Mouse (Mus musculus) embryonic facial prominence, embryonic 10.5 days (tissue): ENCODE results near the gene Il4i1. TPM values are rescaled to one million over a fixed set of nuclear protein-coding genes. Genes with fewer than 3 reads are reported as not detected.
A peak's percentile ranks its signal among the peaks of the same experiment; 100 is the strongest.

ENCODE experiments used
- DNase-seq: peaks from one replicate; pipeline ENCODE4 v3.0.0-alpha.2; 2017; ENCODE audit warnings: low spot score
- H3K27ac ChIP-seq: fragments of 300-500 bp; sonication (generic); replicated peaks from 2 replicates; pipeline ENCODE4 v1.5.1; 2016; ENCODE audit warnings: mild to moderate bottlenecking
- H3K27me3 ChIP-seq: fragments of 300-500 bp; sonication (generic); replicated peaks from 2 replicates; pipeline ENCODE4 v1.6.1; 2016; ENCODE audit warnings: low read depth, mild to moderate bottlenecking; ENCODE audit not compliant: poor library complexity, severe bottlenecking
- H3K36me3 ChIP-seq: fragments of 300-500 bp; sonication (generic); replicated peaks from 2 replicates; pipeline ENCODE4 v1.6.1; 2016; ENCODE audit warnings: mild to moderate bottlenecking, moderate library complexity
- H3K4me1 ChIP-seq: fragments of 300-500 bp; sonication (generic); 2 replicates; pipeline ENCODE4 v1.6.1; 2016
- H3K4me3 ChIP-seq: fragments of 300-500 bp; sonication (generic); 2 replicates; pipeline ENCODE4 v1.5.1; 2016; ENCODE audit warnings: mild to moderate bottlenecking, moderate library complexity
- H3K9me3 ChIP-seq: fragments of 300-500 bp; sonication (generic); 2 replicates; pipeline ENCODE4 v1.6.1; 2016; ENCODE audit warnings: mild to moderate bottlenecking
- WGBS: fragments of 180-500 bp; shearing (Covaris S2); methylation state at CpG from one replicate; pipeline ENCODE4 v1.1.7; 2016; 5-methylcytosine and 5-hydroxymethylcytosine counted together
- polyA plus RNA-seq: library from polyadenylated mRNA; unstranded; fragments of >200 nt; fragmentation: Nextera tagmentation; extraction: Ambion mirVana; gene quantifications from 2 replicates; pipeline ENCODE4 v1.2.1, GENCODE M21; 2016

Gene Il4i1
- polyA plus RNA-seq, 1 experiment from 2014 or later = 1.0 TPM

DNA sequence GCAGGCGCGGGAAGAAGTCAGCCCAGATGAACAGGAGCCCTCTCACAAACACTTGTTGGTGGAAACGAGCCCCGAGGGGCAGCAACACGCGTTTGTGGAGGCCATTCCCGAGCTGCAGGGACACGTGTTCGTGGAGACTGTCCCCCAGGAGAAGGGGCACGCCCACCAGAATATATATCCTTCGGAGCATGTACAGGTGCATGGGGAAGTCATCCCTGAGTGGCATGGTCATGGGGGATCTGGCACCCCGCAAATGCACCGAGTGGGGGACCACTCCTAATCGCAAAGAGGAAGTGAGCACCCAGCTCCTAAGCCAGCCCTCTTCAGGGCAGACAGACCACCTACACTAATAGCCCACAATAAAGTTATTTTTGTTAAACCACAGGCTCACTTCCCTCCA, 24.2 kb downstream of the Il4i1 start:
- Histone ChIP-seq H3K36me3 (peaks cover 60% of the 10 kb centered on the region), H3K27ac (no peak overlapping the region), H3K4me3 (peak overlapping the region; percentile 53), H3K4me1 (peaks cover 32% of the 10 kb centered on the region), H3K27me3 (peaks cover 43% of the 10 kb centered on the region), H3K9me3 (no peaks in the 10 kb centered on the region)
- WGBS = 51% methylated on average over 14 of the region's 14 CpGs
- DNase-seq = no peak

- WGBS = 93% methylated on average over 8 of the region's 8 CpGs
- H3K36me3 ChIP-seq = peaks cover 72% of the 10 kb centered on the region
- no peaks in the 10 kb centered on the region for H3K9me3 ChIP-seq
- H3K27me3 ChIP-seq = peaks cover 43% of the 10 kb centered on the region
- no peak for DNase-seq
- no peak overlapping the region for H3K27ac ChIP-seq
- H3K4me3 ChIP-seq = 0 out of 2 replicates have a peak overlapping the region, but pooled peaks have one; percentile 5
- peaks cover 18% of the 10 kb centered on the region for H3K4me1 ChIP-seq
These were observed 25.8 kb downstream of the Il4i1 start for GRCm38 (mm10) chr7:44841825-44842463.

DNA sequence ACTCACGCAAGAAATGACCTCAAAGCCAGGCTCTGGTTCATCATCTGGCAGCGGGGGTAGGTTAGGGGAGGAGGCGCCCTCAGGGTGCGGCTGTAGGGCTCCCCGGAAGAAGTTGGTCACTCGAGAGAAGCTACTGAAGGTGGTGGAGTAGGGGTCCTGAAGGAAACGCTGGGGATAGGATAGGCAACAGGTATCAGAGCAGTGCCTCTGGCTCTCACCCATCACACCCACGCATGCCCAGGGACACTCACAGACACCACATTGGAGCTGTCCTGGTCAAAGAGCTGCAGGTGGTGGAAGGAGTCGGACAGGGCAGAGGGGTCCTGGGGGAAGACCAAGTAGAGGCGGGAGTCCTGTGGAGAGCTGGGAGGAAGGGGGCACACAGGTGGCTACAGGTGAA, 28.8 kb downstream of the Il4i1 start:
- peaks cover 69% of the 10 kb centered on the region for H3K36me3 ChIP-seq
- H3K4me1 ChIP-seq = peaks cover 17% of the 10 kb centered on the region
- peaks cover 19% of the 10 kb centered on the region for H3K27me3 ChIP-seq
- DNase-seq = no peak
- H3K27ac ChIP-seq = no peak overlapping the region
- H3K4me3 ChIP-seq = no peak overlapping the region
- H3K9me3 ChIP-seq = no peaks in the 10 kb centered on the region
- 93% methylated on average over 10 of the region's 10 CpGs for WGBS

DNA sequence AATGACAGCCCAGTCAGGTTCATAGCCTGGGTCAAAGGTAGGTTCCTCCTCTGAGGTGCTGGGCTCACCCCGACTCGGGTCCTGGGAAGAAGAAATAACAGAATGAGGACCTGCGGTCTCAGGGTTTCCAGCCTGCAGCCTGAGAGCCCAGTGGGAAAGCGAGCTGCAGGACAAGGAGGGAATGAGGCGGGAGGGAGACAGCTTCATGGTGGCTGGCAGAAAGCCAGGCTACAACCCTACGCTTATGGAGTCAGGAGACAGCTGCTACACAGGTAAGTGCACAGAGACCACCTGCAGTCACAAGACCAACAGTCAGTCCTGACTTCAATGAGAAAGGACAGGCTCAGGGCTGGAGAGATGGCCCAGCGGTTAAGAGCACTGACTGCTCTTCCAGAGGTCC, 30.6 kb downstream of the Il4i1 start:
- H3K27ac ChIP-seq = no peak overlapping the region
- no peak for DNase-seq
- H3K9me3 ChIP-seq = no peaks in the 10 kb centered on the region
- peaks cover under 1% of the 10 kb centered on the region for H3K27me3 ChIP-seq
- H3K36me3 ChIP-seq = peaks cover 60% of the 10 kb centered on the region
- H3K4me3 ChIP-seq = 0 out of 2 replicates have a peak overlapping the region, but pooled peaks have one; percentile 8
- WGBS = 92% methylated on average over 7 of the region's 7 CpGs
- H3K4me1 ChIP-seq = peaks cover 27% of the 10 kb centered on the region

DNA sequence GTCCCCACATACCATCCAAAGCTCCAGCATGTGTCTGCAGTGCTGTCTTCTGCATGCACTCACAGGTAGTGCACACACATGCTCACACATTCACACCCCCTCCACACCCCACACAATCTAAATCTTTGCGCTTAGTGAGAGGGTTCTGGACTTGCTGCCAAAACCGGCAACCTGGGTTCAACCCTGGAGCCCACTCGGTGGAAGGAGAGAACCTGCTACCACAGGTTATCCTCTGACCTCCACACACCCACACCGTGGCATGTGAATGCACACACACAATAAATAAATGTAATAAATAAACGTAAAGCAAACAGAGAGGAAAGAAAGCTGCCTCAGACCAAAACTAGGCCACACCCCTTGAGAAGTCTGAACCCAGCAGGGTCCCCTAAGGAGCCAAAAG, 31.6 kb downstream of the Il4i1 start:
- peak overlapping the region; percentile 92; the same call in 1 of the 2 replicates for H3K27ac ChIP-seq
- peak overlapping the region; percentile 82 for H3K4me3 ChIP-seq
- H3K27me3 ChIP-seq = no peaks in the 10 kb centered on the region
- H3K36me3 ChIP-seq = peaks cover 57% of the 10 kb centered on the region
- no peaks in the 10 kb centered on the region for H3K9me3 ChIP-seq
- no peak for DNase-seq
- peaks cover 34% of the 10 kb centered on the region for H3K4me1 ChIP-seq
- 82% methylated on average over 5 of the region's 5 CpGs for whole genome bisulfite sequencing

GRCm38 (mm10) chr7:44848561-44849415, 32.6 kb downstream of the Il4i1 start, which contains the start of the genes Akt1s1 and Tbc1d17:
Gene Akt1s1 (plus strand): TSS chr7:44848991.
Gene Tbc1d17 (minus strand): TSS chr7:44849079.
- under 1% methylated on average over 54 of the region's 54 CpGs for WGBS
- DNase-seq = peak; percentile 96
- Histone ChIP-seq H3K4me3 (peak within 1 kb of the TSS; percentile 82), H3K4me1 (peaks cover 44% of the 10 kb centered on the region), H3K9me3 (no peaks in the 10 kb centered on the region), H3K27me3 (no peaks in the 10 kb centered on the region), H3K36me3 (peaks cover 56% of the 10 kb centered on the region), H3K27ac (peak within 1 kb of the TSS; percentile 92)

DNA sequence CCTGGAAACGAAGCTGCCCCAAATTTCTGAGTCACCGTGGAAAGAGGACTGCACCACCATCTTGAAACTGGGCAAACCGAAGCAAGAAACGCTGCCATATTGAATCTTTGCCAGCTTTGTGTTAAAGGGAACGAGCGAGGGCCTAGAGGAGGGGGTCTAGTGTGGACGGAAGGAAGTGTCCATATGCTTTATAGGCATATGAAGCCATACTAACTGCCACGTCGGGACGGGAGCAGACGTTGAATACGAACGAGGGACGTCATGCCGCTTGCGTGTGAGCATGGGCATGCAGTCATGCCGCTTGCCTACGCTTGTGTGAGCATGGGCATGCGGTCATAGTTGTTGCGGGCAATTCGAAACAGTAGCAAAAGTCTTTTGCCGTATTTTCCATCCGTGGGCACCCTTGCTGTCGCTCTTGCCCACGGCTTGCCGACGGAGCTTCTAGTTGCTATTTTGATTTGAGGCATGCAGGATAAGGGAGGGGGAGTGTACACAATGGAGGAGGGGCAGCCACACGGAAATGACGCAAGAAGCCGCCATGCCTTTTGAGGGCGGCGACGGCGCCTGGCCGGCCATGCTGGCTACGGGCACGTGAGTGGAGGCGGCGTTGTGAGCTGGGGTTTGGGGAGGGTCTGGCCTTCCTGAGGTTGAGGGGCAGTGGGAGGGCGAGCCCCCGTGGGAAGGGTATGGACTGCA, 33.4 kb downstream of the Il4i1 start:
- Histone ChIP-seq H3K4me1 (peaks cover 52% of the 10 kb centered on the region), H3K27me3 (no peaks in the 10 kb centered on the region), H3K36me3 (peaks cover 50% of the 10 kb centered on the region), H3K4me3 (peak overlapping the region; percentile 82), H3K27ac (peak overlapping the region; percentile 92), H3K9me3 (no peaks in the 10 kb centered on the region)
- peak; percentile 94 for DNase-seq
- under 1% methylated on average over 41 of the region's 41 CpGs for WGBS

GRCm38 (mm10) chr7:44850146-44850545, 34.0 kb downstream of the Il4i1 start:
- no peaks in the 10 kb centered on the region for H3K27me3 ChIP-seq
- peaks cover 44% of the 10 kb centered on the region for H3K36me3 ChIP-seq
- H3K4me3 ChIP-seq = peak overlapping the region; percentile 82
- no peaks in the 10 kb centered on the region for H3K9me3 ChIP-seq
- DNase-seq = peak; percentile 91
- WGBS = under 1% methylated on average over 33 of the region's 33 CpGs
- peaks cover 57% of the 10 kb centered on the region for H3K4me1 ChIP-seq
- H3K27ac ChIP-seq = peak overlapping the region; percentile 92

DNA sequence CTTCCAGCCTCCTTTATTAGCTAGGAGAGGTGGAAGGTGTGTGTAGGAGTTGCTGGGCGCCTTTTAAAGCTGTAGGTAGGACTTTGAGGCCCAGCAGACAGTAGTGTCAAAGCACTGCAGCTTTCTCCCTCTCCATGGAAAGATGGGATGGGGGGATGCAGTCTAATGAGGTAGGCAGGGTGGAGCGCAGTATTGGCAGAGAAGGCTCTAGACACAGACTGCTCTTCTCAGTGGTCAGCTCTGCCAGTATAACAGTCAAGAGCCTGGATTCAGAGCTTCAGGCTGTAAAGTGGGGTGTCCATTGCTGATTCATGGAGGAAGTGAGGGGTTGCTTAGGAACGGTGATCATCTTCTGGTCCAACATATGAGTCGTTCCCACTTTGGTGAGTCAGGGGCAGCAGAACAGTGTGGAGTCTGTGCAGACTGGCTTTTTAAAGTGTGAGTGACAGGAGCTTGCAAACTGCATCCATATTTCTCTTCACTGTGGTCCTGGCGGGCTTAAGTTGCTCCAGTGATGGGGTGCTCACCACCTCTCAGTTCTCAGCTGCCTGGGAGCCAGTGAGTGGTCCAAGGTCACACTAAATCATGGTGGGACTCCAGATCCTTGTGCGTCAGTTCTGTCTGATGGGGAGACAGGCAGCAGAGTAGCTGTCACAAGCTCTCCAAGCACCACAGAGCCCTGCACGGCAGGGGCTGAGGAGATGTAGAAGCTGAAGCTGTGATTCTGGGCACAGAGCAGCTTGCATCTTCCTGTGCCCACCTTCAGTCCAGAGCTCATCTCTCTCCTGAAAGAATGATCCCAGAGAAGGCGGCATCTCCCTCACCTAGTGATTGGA, 34.8 kb downstream of the Il4i1 start:
- Histone ChIP-seq H3K27me3 (no peaks in the 10 kb centered on the region), H3K4me1 (peaks cover 64% of the 10 kb centered on the region), H3K36me3 (peaks cover 36% of the 10 kb centered on the region), H3K9me3 (no peaks in the 10 kb centered on the region), H3K4me3 (peak overlapping the region; percentile 82), H3K27ac (peak overlapping the region; percentile 92)
- WGBS = 80% methylated on average over 8 of the region's 8 CpGs
- DNase-seq = no peak

GRCm38 (mm10) chr7:44851625-44852234, 35.5 kb downstream of the Il4i1 start:
- no peak overlapping the region for H3K27ac ChIP-seq
- H3K9me3 ChIP-seq = no peaks in the 10 kb centered on the region
- no peak for DNase-seq
- no peaks in the 10 kb centered on the region for H3K27me3 ChIP-seq
- 92% methylated on average over 12 of the region's 12 CpGs for WGBS
- peak overlapping the region; percentile 82 for H3K4me3 ChIP-seq
- peaks cover 28% of the 10 kb centered on the region for H3K36me3 ChIP-seq
- H3K4me1 ChIP-seq = peaks cover 69% of the 10 kb centered on the region

GRCm38 (mm10) chr7:44852259-44853027, 36.3 kb downstream of the Il4i1 start:
- Histone ChIP-seq H3K27ac (no peak overlapping the region), H3K9me3 (no peaks in the 10 kb centered on the region), H3K4me1 (peaks cover 72% of the 10 kb centered on the region), H3K36me3 (peaks cover 25% of the 10 kb centered on the region), H3K4me3 (peak overlapping the region; percentile 62), H3K27me3 (no peaks in the 10 kb centered on the region)
- DNase-seq = no peak
- 91% methylated on average over 36 of the region's 36 CpGs for WGBS
